Mouse (Mus musculus) brain, embryonic 14.5 days (tissue): Measurements from ENCODE around the gene Il1rl2.

Source experiments
- CTCF ChIP-seq: fragments of 200-500 bp; IDR thresholded peaks from 2 replicates; pipeline ENCODE4 v1.5.1; 2012; ENCODE audit warnings: inconsistent platforms, mild to moderate bottlenecking, moderate library complexity, borderline replicate concordance; ENCODE audit not compliant: insufficient read depth, insufficient read length; ENCODE audit errors: extremely low read depth
- POLR2A ChIP-seq: fragments of 200-500 bp; IDR thresholded peaks from 2 replicates; pipeline ENCODE4 v1.6.1; 2012; ENCODE audit warnings: mild to moderate bottlenecking, inconsistent platforms, borderline replicate concordance; ENCODE audit not compliant: poor library complexity, insufficient read depth, insufficient read length, severe bottlenecking; ENCODE audit errors: extremely low read depth

- TF ChIP-seq CTCF = peak; percentile 48; the same call in 1 of the 2 replicates
- no peak for TF ChIP-seq POLR2A
These were observed 55.7 kb downstream of the Il1rl2 start for GRCm38 (mm10) chr1:40380111-40380510.
